Mouse (Mus musculus): ENCODE data around the gene Tnfrsf12a. TPM values are rescaled to one million over a fixed set of nuclear protein-coding genes. Genes with fewer than 3 reads are reported as not detected.

Tnfrsf12a gene
- 2.3 and 3.4 TPM in 2 replicates for polyA plus RNA-seq (2012; rRNA removed)

DNA sequence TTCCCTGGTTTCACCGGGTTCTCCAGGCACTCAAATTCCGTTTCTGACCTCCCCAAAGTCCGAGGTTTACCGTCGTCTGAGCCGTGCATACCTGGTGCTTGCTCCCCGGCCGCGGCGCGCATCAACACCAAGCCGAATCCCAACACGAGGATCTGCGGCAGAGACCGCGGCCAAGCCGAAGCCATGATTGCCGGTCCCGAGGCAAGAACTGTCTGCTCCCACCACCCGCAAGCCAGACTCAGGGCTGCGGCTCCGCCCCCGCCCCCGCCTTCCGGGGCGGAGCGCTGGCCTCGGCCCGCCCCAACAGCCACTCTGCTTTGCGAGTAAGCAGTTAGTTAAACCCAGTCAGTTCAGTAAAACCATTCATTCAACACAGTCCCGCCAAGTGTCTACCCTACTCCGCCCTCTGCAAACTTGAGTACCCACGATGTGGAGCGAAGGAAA, at the start of gene Tnfrsf12a:
Gene Tnfrsf12a, minus strand, starts transcription at position 233 of the 444 bp plus-strand sequence.

DNA sequence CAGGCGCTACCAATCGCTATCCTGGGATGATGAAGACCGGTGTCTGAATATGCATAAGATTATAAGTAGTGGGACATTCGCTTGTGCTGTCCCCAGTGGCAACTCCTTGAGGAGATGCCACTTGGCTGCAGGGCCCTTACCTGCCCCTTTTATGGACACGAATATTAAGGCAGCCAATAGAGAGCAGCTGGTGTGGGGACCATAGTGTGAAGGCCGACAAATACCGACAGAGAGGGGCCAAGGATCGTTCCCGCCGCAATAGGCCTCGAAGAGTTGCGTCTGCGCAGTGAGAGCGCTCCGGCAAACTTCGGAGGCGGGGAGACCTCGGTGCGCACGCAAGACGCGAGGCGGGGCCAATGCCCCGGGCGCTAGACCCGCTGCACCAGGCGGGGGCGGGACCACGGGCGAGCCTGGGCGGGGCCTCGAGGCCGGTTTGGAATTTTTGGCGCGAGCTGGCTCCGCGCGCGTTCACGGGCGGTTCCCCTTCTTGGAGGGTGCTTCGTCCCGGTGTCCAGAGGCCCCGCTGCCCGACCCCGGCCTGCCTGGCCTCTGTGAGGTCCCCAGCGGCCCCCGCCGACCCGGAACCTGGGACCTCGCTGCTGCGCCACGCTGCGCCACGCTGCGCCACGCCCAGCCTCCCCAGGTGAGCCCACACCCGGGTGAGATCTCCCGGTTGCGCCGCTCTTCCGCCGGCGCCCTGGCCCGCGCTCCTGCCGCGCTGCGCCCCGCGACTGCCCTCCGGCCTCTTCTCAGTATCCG, 48.9 kb upstream of the Tnfrsf12a start, which contains the start of gene Pkmyt1:
Gene Pkmyt1, plus strand, starts transcription at position 338 of the 759 bp plus-strand sequence.

DNA sequence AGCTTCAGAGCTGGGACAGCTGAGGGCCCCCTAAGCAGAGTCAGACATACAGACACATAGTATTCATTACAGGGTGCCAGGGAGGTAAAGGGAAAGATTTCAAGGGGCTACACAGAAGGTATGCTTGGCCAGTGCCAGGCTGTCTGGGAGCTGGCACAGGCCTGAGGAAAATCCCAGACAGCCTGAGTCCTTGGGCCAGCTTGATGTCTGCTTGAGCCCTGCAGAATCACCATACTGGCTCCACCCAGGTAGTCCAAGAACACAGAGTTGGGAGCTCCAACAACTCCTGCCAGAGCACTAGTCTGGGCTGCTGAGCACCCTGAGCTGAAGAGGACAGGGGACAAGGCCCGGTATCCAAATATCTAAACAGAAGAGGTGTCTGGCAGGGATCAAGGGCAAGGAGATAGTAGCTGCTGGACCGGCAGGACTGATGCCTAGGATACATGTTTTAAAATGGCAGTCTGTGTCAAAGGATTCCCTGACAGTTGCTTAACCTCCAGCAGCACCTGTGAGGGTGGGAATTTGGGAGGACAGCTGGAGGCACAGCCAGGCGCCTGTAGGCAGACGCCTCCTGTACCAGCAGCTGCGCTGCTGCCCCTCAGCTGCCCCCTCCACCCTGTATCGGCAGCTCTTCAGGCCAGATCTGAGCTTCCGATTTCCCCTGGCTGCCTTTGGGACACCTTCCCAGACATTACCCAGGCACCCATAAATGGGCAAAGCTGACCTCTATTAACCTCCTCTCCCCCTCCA, 45.3 kb upstream of the Tnfrsf12a start, which contains the start of gene 1520401A03Rik:
Gene 1520401A03Rik, minus strand, starts transcription at position 408 of the 750 bp plus-strand sequence.

DNA sequence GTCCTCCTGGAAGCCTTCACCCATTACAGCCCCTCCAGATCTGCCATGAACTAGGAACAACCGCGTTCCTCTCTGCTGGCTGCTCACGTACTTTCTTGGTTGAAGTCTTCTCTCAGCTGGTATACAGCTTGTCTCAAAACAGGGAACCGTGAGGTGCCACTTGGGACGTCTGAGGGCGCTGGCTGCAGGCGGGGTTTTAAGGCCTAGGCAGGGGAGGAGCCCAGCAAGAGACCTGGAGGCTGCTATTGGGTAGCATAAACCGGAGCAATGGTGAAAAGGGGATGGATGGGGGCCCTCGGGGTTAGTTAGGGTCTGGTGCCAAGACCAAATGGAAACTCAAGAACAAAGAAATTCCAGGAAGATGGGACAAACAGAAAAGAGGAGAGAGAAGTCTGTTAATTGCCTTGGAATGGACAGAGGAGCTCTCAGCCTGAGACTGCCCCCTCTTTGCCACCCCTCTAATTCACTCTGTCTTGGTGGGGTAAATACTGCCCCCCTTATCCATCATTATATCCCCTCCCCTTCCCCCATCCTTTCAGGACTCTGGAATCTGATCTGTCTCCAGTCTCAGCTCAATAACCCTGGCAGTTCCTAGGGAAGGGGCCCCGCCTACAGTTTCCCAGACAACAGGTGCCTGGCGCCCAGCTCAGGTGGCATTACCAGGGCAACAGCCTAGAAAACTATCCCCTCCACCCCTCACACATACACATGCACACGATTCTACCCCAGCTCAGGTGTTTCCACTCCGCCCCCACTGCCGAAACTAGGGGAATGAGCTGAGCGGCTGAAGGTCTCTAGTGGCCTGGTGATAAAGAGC, 6.8 kb upstream of the Tnfrsf12a start, which contains the start of gene Cldn9:
Gene Cldn9, minus strand, starts transcription at position 171 of the 817 bp plus-strand sequence.

DNA sequence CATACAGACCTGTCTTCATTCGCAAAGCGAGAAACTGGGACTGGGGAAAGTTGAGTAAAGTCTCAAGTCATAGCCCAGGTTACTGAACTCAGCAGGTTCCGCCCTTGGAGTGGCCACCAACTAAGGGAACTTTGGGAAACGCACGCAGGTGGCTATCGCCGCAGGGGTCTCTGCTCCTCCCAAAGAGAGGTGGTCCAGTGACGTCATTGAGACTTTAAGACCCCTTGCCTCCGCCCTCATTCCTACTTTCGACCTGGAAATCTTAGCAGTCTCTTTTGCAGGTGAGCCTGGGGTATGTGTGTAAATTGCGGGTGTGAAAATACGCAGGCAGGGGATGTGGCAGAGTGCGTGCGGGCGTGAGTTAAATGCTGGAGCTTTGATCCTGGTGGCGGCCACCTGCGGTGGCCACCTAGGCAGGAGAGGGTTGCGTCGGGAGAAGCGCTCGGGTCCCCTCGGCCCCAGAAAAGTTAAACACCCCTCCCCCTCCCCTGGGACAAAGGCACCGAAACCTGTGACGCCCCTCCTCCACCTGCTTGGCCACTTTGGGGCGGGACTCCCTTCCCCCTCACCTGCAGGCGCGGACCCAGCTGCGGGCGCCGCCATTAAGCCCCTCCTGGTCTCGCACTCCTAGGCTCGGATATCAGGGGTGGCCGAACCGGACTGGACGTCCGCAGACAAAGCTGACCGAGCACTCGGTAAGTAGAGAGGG, 2.0 kb upstream of the Tnfrsf12a start, which contains the start of gene Cldn6:
Gene Cldn6, plus strand, starts transcription at position 123 of the 709 bp plus-strand sequence.

DNA sequence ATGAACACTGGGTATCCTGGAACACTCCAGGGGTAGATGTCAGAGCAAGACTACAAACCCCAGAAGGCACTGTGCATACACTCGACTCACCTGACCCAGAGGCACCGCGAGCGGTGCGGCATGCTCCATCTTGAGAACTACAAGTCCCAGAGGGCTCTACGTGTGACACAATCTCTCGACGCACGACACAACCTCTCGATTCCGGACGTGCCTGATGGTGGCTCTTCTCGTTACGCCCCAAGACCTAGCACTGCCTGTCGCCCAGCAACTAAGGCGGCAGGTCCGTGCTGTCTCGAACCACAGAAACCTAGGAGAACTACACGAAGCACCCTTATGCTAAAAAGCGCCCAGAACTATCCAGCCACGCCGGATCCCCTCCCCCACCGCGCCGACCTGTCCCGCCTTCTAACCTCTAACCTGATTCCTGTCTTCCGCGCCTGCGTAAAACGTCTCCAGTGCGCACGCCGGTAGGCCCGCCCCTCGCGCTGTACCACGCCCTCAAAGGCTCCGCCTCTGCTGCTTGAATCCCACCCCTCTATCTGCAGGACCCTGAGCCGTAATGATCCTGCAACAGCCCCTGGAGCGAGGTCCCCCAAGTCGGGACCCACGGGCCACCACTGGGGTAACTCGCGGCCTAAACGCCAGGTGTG, 3.7 kb downstream of the Tnfrsf12a start, which contains the start of the genes Hcfc1r1 and Thoc6:
Gene Hcfc1r1, plus strand, starts transcription at position 173 of the 650 bp plus-strand sequence.
Gene Thoc6, minus strand, starts transcription at position 459 of the 650 bp plus-strand sequence.

DNA sequence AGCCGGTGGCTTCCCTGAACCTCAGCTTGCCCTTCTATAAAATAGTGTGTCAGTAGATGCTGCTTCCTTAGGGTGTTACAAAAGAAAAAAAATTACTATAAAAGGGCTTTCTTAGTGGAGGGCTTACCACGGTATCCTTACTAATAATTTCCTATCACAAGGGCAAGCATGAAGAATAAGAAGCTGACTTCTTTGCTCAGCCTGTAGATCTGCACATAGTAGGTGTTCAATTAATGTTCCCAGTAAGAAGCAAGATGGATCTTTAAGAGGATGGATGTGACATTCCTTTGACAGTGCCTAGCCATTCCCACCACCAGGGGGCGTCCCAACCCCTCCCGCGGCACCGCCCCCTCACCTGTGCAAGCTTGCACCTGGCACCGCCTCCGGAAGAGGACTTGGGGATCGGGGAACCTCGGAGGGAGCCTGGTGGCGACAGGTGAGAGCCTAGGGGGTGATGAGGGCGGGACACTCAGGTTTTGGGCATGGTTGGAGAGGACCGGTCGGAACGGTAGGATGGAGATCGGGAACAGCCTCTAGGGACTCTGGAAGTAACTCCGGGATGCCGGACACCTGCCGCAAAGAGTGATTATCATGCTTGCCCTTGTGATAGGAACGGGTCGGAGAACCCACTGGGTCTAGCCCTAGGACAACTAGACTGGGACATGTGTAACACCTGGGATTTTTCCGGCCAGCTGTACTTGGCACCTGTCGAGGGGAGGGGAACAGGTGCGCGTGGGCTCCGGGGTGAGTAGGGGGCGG, 17.0 kb downstream of the Tnfrsf12a start, which contains the start of gene Bicdl2:
Gene Bicdl2, plus strand, starts transcription at position 390 of the 759 bp plus-strand sequence.

DNA sequence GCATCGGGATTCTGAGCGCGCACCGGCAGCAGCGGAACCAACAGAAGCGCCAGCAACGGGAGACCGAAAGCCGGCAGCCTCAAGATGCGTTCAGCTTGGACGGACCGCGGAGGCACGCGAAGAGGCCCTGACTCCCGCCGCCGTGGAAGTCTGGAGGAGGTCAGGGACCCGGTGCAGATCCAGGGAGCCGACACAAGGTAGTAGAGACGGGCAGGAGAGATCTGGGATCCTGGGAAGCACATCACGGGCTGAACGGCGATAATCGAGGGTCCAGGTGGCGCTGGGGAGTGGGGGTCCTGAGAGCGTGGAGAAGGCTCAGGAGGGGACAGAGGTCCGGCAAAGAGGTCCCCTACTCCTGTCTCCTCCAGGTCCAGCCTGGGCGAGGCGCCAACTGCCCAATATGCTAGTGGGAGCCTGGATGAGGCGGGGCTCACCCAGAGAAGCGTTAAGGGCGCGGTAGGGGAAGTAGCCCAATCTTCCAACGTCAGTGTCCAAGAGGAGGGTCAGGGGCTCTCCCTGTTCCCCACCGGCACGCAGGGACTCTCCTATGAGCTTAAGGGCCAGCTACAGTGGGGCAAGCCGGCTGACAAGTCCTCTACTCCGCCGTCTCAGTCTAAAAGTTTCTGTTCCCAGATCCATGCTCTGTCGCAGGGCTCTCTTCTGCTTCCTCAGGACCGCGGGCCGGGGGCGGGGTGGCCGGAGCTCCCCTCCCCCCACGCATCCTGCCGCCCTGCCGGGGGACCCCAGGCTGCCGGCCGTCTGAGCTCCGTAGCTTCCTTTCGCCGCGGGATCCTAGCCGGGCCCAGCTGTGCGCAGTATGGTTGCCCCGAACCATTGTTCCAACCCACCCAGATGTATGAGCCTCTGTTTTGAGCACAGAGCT, 32.4 kb downstream of the Tnfrsf12a start, which contains the start of gene Mmp25:
Gene Mmp25, minus strand, starts transcription at position 665 of the 883 bp plus-strand sequence.

Other genes starting within 250 kb of the Tnfrsf12a start
- gene Vmn2r117, start 197.8 kb downstream of the Tnfrsf12a start, polyA plus RNA-seq (2012; rRNA removed): not detected in 2 replicates
- gene Zfp213, start 113.2 kb downstream of the Tnfrsf12a start, polyA plus RNA-seq (2012; rRNA removed): 16.3 and 16.4 TPM in 2 replicates
- 30.8 and 32.9 TPM in 2 replicates for gene Zfp13, start 78.0 kb downstream of the Tnfrsf12a start, polyA plus RNA-seq (2012; rRNA removed)
- gene Zscan10, start 76.6 kb downstream of the Tnfrsf12a start, polyA plus RNA-seq (2012; rRNA removed): 0.38 and 0.57 TPM in 2 replicates
- gene Mmp25, start 32.2 kb downstream of the Tnfrsf12a start, polyA plus RNA-seq (2012; rRNA removed): 0.74 and 1.1 TPM in 2 replicates
- 0.19 and 0.22 TPM in 2 replicates for gene Bicdl2, start 17.0 kb downstream of the Tnfrsf12a start, polyA plus RNA-seq (2012; rRNA removed)
- 35.1 and 40.8 TPM in 2 replicates for gene Hcfc1r1, start 3.9 kb downstream of the Tnfrsf12a start, polyA plus RNA-seq (2012; rRNA removed)
- 44.0 and 45.6 TPM in 2 replicates for gene Thoc6, start 3.6 kb downstream of the Tnfrsf12a start, polyA plus RNA-seq (2012; rRNA removed)
- gene Cldn6, start 1.8 kb upstream of the Tnfrsf12a start, polyA plus RNA-seq (2012; rRNA removed): 4.8 and 12.5 TPM in 2 replicates
- gene Cldn9, start 6.6 kb upstream of the Tnfrsf12a start, polyA plus RNA-seq (2012; rRNA removed): 1.6 and 2.8 TPM in 2 replicates
- 0.05 and 1.1 TPM in 2 replicates for gene 1520401A03Rik, start 45.3 kb upstream of the Tnfrsf12a start, polyA plus RNA-seq (2012; rRNA removed)
- 45.2 and 56.0 TPM in 2 replicates for gene Pkmyt1, start 48.9 kb upstream of the Tnfrsf12a start, polyA plus RNA-seq (2012; rRNA removed)
- gene Paqr4, start 63.4 kb upstream of the Tnfrsf12a start, polyA plus RNA-seq (2012; rRNA removed): 12.7 and 14.2 TPM in 2 replicates
- 1.4 and 6.2 TPM in 2 replicates for gene Kremen2, start 68.4 kb upstream of the Tnfrsf12a start, polyA plus RNA-seq (2012; rRNA removed)
- gene Flywch1, start 94.1 kb upstream of the Tnfrsf12a start, polyA plus RNA-seq (2012; rRNA removed): 83.3 and 88.4 TPM in 2 replicates
- gene Flywch2, start 108.6 kb upstream of the Tnfrsf12a start, polyA plus RNA-seq (2012; rRNA removed): 28.6 and 30.1 TPM in 2 replicates
- 640 and 782 TPM in 2 replicates for gene Srrm2, start 113.1 kb upstream of the Tnfrsf12a start, polyA plus RNA-seq (2012; rRNA removed)
- gene Elob, start 151.7 kb upstream of the Tnfrsf12a start, polyA plus RNA-seq (2012; rRNA removed): 524 and 676 TPM in 2 replicates
- 0.26 and 0.46 TPM in 2 replicates for gene Prss33, start 158.6 kb upstream of the Tnfrsf12a start, polyA plus RNA-seq (2012; rRNA removed)
- 0.06 TPM in 1 of 2 replicates, not detected in the other for gene Prss32, start 166.4 kb upstream of the Tnfrsf12a start, polyA plus RNA-seq (2012; rRNA removed)
- 1.2 and 3.0 TPM in 2 replicates for gene Prss41, start 166.7 kb upstream of the Tnfrsf12a start, polyA plus RNA-seq (2012; rRNA removed)
- gene Prss21, start 190.6 kb upstream of the Tnfrsf12a start, polyA plus RNA-seq (2012; rRNA removed): not detected in 2 replicates
- gene Dcpp1, start 203.4 kb upstream of the Tnfrsf12a start, polyA plus RNA-seq (2012; rRNA removed): not detected in 2 replicates
- not detected in 2 replicates for gene Dcpp2, start 203.4 kb upstream of the Tnfrsf12a start, polyA plus RNA-seq (2012; rRNA removed)
- gene Dcpp3, start 240.0 kb upstream of the Tnfrsf12a start, polyA plus RNA-seq (2012; rRNA removed): not detected in 2 replicates